Mouse (Mus musculus): ENCODE results near the gene Tbx10. TPM values are rescaled to one million over a fixed set of nuclear protein-coding genes. Genes with fewer than 3 reads are reported as not detected.
"Not testable (repeated sequence)": the region's sequence is repeated elsewhere in the genome, so short reads cannot be mapped to it uniquely, and the experiment has no call there.

Gene Tbx10
- polyA plus RNA-seq, 1 experiment: 0.04 TPM

GRCm38 (mm10) chr19:3967258-3967657, 25.3 kb upstream of the Tbx10 start:
- no peak overlapping the region for H3K4me3 ChIP-seq
- no peaks in the 10 kb centered on the region for H3K79me2 ChIP-seq (ENCODE audit: control insufficient read depth, insufficient read depth)
- H3K27me3 ChIP-seq (ENCODE audit: control insufficient read depth, insufficient read depth, insufficient read length): peaks cover 18% of the 10 kb centered on the region
- no peak overlapping the region for H3K4me2 ChIP-seq (ENCODE audit: low read depth)
- TF ChIP-seq MYOD1 (IDR thresholded peaks at IDR 0.05; ENCODE audit: control insufficient read depth in 1 of 3, insufficient read length in 2 of 3, low read depth in 2 of 3): no peak
- no peak for TF ChIP-seq USF1 (IDR thresholded peaks at IDR 0.05; ENCODE audit: low read depth)
- TF ChIP-seq MAX (IDR thresholded peaks at IDR 0.05; ENCODE audit: low read depth): no peak
- TF ChIP-seq POLR2AphosphoS2 (IDR thresholded peaks at IDR 0.05; ENCODE audit: insufficient read length, low read depth): no peak
- H3ac ChIP-seq (ENCODE audit: control insufficient read depth, insufficient read length): no peak overlapping the region
- no peaks in the 10 kb centered on the region for H3K36me3 ChIP-seq (ENCODE audit: control insufficient read depth, insufficient read depth)

- Histone ChIP-seq H3K79me2 (ENCODE audit: control insufficient read depth, insufficient read depth) (no peaks in the 10 kb centered on the region), H3K27me3 (ENCODE audit: control insufficient read depth, insufficient read depth, insufficient read length) (peaks cover 24% of the 10 kb centered on the region), H3K4me2 (ENCODE audit: low read depth) (no peak within 1 kb of the TSS), H3ac (ENCODE audit: control insufficient read depth, insufficient read length) (no peak within 1 kb of the TSS), H3K4me3 (no peak within 1 kb of the TSS), H3K36me3 (ENCODE audit: control insufficient read depth, insufficient read depth) (no peaks in the 10 kb centered on the region)
- TF ChIP-seq MYOD1 (IDR thresholded peaks at IDR 0.05; ENCODE audit: control insufficient read depth in 1 of 3, insufficient read length in 2 of 3, low read depth in 2 of 3) (peak in 2 of 3 experiments; percentile 68 to 81), SRF (IDR thresholded peaks at IDR 0.05; ENCODE audit: control insufficient read depth, insufficient read length, low read depth) (no peak), MYOG (IDR thresholded peaks at IDR 0.05; ENCODE audit: control insufficient read depth in 1 of 3, insufficient read depth in 1 of 3, insufficient read length in 2 of 3, low read depth in 2 of 3) (peak in 2 of 3 experiments; percentile 39 to 78)
Measured at GRCm38 (mm10) chr19:3972229-3972628, 20.3 kb upstream of the Tbx10 start, which contains the start of gene Aldh3b2. Aldh3b2 (plus strand) TSS chr19:3972328.

GRCm38 (mm10) chr19:3974608-3975007, 17.9 kb upstream of the Tbx10 start:
- H3K4me2 ChIP-seq (ENCODE audit: low read depth); H3K36me3 ChIP-seq (ENCODE audit: control insufficient read depth, insufficient read depth); H3K79me2 ChIP-seq (ENCODE audit: control insufficient read depth, insufficient read depth); H3K4me3 ChIP-seq; H3ac ChIP-seq (ENCODE audit: control insufficient read depth, insufficient read length): not testable (repeated sequence)
- peaks cover 19% of the 10 kb centered on the region for H3K27me3 ChIP-seq (ENCODE audit: control insufficient read depth, insufficient read depth, insufficient read length)

GRCm38 (mm10) chr19:3975866-3976265, 16.7 kb upstream of the Tbx10 start:
- Histone ChIP-seq H3K36me3 (ENCODE audit: control insufficient read depth, insufficient read depth) (no peaks in the 10 kb centered on the region), H3K4me3 (no peak overlapping the region), H3K27me3 (ENCODE audit: control insufficient read depth, insufficient read depth, insufficient read length) (peaks cover 11% of the 10 kb centered on the region), H3K4me2 (ENCODE audit: low read depth) (no peak overlapping the region), H3K79me2 (ENCODE audit: control insufficient read depth, insufficient read depth) (no peaks in the 10 kb centered on the region), H3ac (ENCODE audit: control insufficient read depth, insufficient read length) (no peak overlapping the region)
- TF ChIP-seq SRF (IDR thresholded peaks at IDR 0.05; ENCODE audit: control insufficient read depth, insufficient read length, low read depth) (no peak), POLR2A (IDR thresholded peaks at IDR 0.05; ENCODE audit: insufficient read length, low read depth) (no peak), MYOG (IDR thresholded peaks at IDR 0.05; ENCODE audit: control insufficient read depth in 1 of 3, insufficient read depth in 1 of 3, insufficient read length in 2 of 3, low read depth in 2 of 3) (no peak), MYOD1 (IDR thresholded peaks at IDR 0.05; ENCODE audit: control insufficient read depth in 1 of 3, insufficient read length in 2 of 3, low read depth in 2 of 3) (no peak), E2F4 (IDR thresholded peaks at IDR 0.05; ENCODE audit: insufficient read depth) (no peak), TCF3 (IDR thresholded peaks at IDR 0.05; ENCODE audit: insufficient read length, low read depth) (no peak), POLR2AphosphoS2 (IDR thresholded peaks at IDR 0.05; ENCODE audit: insufficient read length, low read depth) (no peak), USF1 (IDR thresholded peaks at IDR 0.05; ENCODE audit: low read depth) (no peak), CEBPB (IDR thresholded peaks at IDR 0.05; ENCODE audit: insufficient read depth, poor library complexity, severe bottlenecking) (no peak), TCF12 (IDR thresholded peaks at IDR 0.05; ENCODE audit: insufficient read depth, poor library complexity, severe bottlenecking) (no peak), REST (IDR thresholded peaks at IDR 0.05; ENCODE audit: insufficient read depth, insufficient read length) (no peak), MAX (IDR thresholded peaks at IDR 0.05; ENCODE audit: low read depth) (no peak)

- Histone ChIP-seq H3K79me2 (ENCODE audit: control insufficient read depth, insufficient read depth) (no peaks in the 10 kb centered on the region), H3K4me2 (ENCODE audit: low read depth) (no peak overlapping the region), H3K27me3 (ENCODE audit: control insufficient read depth, insufficient read depth, insufficient read length) (no peaks in the 10 kb centered on the region), H3K4me3 (no peak overlapping the region), H3ac (ENCODE audit: control insufficient read depth, insufficient read length) (no peak overlapping the region), H3K36me3 (ENCODE audit: control insufficient read depth, insufficient read depth) (no peaks in the 10 kb centered on the region)
- TF ChIP-seq MYOD1 (IDR thresholded peaks at IDR 0.05; ENCODE audit: control insufficient read depth in 1 of 3, insufficient read length in 2 of 3, low read depth in 2 of 3) (no peak), CEBPB (IDR thresholded peaks at IDR 0.05; ENCODE audit: insufficient read depth, poor library complexity, severe bottlenecking) (no peak), MYOG (IDR thresholded peaks at IDR 0.05; ENCODE audit: control insufficient read depth in 1 of 3, insufficient read depth in 1 of 3, insufficient read length in 2 of 3, low read depth in 2 of 3) (no peak), E2F4 (IDR thresholded peaks at IDR 0.05; ENCODE audit: insufficient read depth) (no peak), SRF (IDR thresholded peaks at IDR 0.05; ENCODE audit: control insufficient read depth, insufficient read length, low read depth) (no peak), POLR2A (IDR thresholded peaks at IDR 0.05; ENCODE audit: insufficient read length, low read depth) (no peak)
Measured at GRCm38 (mm10) chr19:3980309-3980708, 12.2 kb upstream of the Tbx10 start.

- Histone ChIP-seq H3ac (ENCODE audit: control insufficient read depth, insufficient read length) (no peak overlapping the region), H3K36me3 (ENCODE audit: control insufficient read depth, insufficient read depth) (no peaks in the 10 kb centered on the region), H3K27me3 (ENCODE audit: control insufficient read depth, insufficient read depth, insufficient read length) (no peaks in the 10 kb centered on the region), H3K4me2 (ENCODE audit: low read depth) (no peak overlapping the region), H3K79me2 (ENCODE audit: control insufficient read depth, insufficient read depth) (no peaks in the 10 kb centered on the region), H3K4me3 (no peak overlapping the region)
- TF ChIP-seq MAX (IDR thresholded peaks at IDR 0.05; ENCODE audit: low read depth) (no peak), E2F4 (IDR thresholded peaks at IDR 0.05; ENCODE audit: insufficient read depth) (no peak), MYOD1 (IDR thresholded peaks at IDR 0.05; ENCODE audit: control insufficient read depth in 1 of 3, insufficient read length in 2 of 3, low read depth in 2 of 3) (no peak), REST (IDR thresholded peaks at IDR 0.05; ENCODE audit: insufficient read depth, insufficient read length) (no peak), SRF (IDR thresholded peaks at IDR 0.05; ENCODE audit: control insufficient read depth, insufficient read length, low read depth) (no peak), USF1 (IDR thresholded peaks at IDR 0.05; ENCODE audit: low read depth) (no peak), POLR2A (IDR thresholded peaks at IDR 0.05; ENCODE audit: insufficient read length, low read depth) (no peak), MYOG (IDR thresholded peaks at IDR 0.05; ENCODE audit: control insufficient read depth in 1 of 3, insufficient read depth in 1 of 3, insufficient read length in 2 of 3, low read depth in 2 of 3) (no peak), TCF3 (IDR thresholded peaks at IDR 0.05; ENCODE audit: insufficient read length, low read depth) (no peak), CEBPB (IDR thresholded peaks at IDR 0.05; ENCODE audit: insufficient read depth, poor library complexity, severe bottlenecking) (no peak), TCF12 (IDR thresholded peaks at IDR 0.05; ENCODE audit: insufficient read depth, poor library complexity, severe bottlenecking) (no peak), POLR2AphosphoS2 (IDR thresholded peaks at IDR 0.05; ENCODE audit: insufficient read length, low read depth) (no peak)
Measured at GRCm38 (mm10) chr19:3980917-3981316, 11.6 kb upstream of the Tbx10 start.
